Mouse (Mus musculus) right cerebral cortex, postnatal 4 days (tissue): ENCODE data around the gene Gsta4.
"Not testable (repeated sequence)": the region's sequence is repeated elsewhere in the genome, so short reads cannot be mapped to it uniquely, and the experiment has no call there.

Experiments
- DNase-seq: peaks from one replicate; pipeline ENCODE4 v3.0.0-alpha.2; 2022

Gene Gsta4

GRCm38 (mm10) chr9:78233121-78233695 is 50.6 kb downstream of the Gsta4 start:
- not testable (repeated sequence) for DNase-seq

DNA sequence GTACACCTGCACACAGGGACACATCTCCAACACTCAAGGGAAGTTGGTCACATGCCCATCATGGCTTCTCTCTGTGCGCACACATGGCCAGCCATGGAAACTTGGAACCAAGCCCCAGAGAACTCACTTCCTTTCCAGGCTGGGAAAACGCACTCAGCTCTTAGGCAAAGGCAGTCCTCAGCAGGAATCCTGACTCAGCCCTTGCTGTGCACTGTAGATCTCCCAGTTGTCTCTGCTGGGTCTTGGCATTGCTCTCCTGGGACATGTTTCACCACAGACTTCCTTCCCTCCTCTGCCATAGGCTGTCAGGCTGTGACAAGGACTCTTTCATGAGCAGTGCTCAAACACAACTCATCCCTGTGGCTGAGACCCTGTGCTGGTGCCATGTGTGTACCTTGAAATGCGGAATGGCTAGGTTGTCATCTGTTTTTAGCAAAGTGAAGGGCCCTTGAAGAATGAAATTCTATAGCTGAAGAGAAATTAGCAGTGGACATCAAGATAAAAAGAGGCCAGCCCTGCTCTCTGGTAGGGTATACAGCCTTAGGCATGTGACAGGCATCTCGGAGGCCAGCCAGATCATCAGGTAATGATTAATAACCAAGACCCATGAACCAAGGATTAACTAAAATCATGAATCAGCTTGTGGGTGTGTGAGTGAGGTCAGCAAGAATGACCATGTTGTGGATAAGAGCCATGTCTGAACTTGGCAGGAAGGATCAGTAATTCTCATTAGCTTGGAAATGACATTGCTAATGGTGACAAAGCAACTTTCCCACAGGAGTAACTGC is 73.3 kb downstream of the Gsta4 start:
- not testable (repeated sequence) for DNase-seq

- not testable (repeated sequence) for DNase-seq
Observed at GRCm38 (mm10) chr9:78256914-78257313, 74.3 kb downstream of the Gsta4 start, which contains the start of gene Gm3776. TSS of gene Gm3776 (plus strand) at chr9:78257129.
